Mouse (Mus musculus): ENCODE data around the gene Ttc16. TPM values are rescaled to one million over a fixed set of nuclear protein-coding genes. Genes with fewer than 3 reads are reported as not detected.
A peak's percentile ranks its signal among the peaks of the same experiment; 100 is the strongest.

Gene Ttc16
- polyA plus RNA-seq, 1 experiment = 0.21 TPM

DNA sequence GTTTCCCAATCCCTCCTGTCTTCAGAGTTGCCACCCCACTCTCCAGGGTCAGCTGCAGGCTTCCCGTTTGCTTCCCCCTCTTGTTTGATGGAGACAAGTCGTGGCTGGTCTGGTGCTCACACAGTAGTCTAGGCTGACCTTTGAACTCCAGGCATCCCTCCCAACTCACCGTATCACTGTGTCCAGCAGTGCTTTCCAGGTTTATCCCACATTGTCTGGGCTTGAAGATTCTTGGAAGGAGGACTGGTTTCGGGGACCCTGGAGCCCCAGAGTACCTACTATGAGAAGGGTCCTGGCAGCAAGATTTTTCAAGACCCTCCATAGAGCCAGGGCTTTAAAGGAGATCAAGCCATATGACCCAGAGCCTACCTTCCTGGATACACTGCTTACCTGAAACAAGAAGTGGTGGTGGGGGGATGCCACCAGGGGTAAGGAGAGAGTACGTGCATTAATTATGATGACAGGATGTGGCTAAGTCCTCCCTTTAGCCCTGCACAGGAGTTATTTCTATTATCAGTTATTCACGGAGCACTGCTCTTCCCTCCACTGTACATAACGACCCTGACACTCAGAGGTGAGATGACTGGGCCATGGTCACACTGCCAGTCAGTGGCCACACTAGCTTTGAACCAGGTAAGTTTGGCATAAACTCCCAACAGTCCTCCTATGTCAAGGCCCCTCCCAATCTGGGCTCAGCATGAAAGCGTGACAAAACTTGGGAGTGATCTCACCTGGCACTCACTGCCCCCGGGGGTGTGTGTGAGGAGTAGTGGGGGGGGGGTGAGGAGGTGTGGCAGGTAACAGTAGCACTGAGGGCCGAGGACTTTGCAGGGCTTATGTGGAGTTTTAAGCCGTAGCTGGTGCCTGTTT is 61.1 kb downstream of the Ttc16 start:
- Histone ChIP-seq H3K27ac (ENCODE audit: insufficient read depth, low read length) (peak overlapping the region; percentile 97), H3K27me3 (ENCODE audit: control insufficient read depth, insufficient read depth, low read length) (no peaks in the 10 kb centered on the region), H3K4me3 (ENCODE audit: extremely low read depth, insufficient read depth, insufficient read length) (no peak overlapping the region), H3K36me3 (ENCODE audit: control insufficient read depth, insufficient read depth, low read length) (peaks cover 8% of the 10 kb centered on the region), H3K4me1 (ENCODE audit: control insufficient read depth, insufficient read depth, insufficient read length) (peaks cover 43% of the 10 kb centered on the region; the same call in 1 of the 2 replicates)
- TF ChIP-seq POLR2A (IDR thresholded peaks at IDR 0.05; ENCODE audit: low read depth, low read length) (0 out of 2 replicates have a peak, but pooled peaks have one; percentile 1), CTCF (IDR thresholded peaks at IDR 0.05; ENCODE audit: extremely low read depth, insufficient read depth, insufficient read length, insufficient replicate concordance) (no peak)
- WGBS = 28% methylated on average over 11 of the region's 11 CpGs
- DNase-seq (ENCODE audit: low read depth in 1 of 2, low spot score in 2 of 2) = peak in 1 of 2 experiments; percentile 32

DNA sequence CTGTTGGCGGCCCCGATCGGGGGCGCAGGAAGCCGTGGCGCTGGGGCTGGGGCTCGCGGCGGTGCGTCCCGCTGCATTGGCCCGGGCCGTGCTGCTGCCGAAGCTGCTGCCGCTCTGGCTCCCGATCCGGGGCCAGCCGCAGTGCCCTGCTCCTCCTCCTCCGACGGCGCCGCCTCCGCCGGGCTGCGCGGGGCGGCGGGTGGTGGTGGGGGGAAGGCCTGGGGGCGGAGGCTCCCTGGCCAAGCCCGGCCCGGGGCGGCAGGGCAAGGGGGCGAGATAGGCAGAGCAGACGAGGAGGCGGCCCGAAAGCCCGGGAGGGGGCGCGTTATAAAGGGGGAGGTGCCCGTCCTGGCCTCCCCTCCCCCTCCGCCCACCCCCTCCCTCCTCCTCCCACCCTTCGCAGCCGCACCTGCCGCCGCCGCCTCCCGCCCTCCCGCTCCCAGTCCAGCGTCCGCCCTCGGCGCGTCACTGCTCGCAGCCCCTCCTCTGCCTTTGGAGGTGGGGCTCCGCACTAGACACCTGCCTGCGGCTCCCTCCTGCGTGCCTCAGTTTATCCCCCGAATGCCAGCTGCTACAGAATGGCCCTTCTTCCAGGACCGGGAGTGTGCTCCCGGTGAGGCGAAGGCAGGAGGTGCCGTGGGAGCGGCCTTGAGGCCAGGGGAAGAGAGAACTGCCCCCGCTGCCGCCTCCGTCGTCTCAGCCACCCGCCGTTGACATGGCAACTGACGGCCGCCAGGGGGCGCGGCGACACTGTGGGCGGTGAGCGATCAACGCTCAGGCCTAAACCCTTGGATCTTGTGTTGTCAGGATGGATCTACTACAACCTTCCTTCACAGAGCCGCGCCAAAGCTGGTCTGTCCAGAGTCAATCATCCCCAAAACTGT is 62.3 kb downstream of the Ttc16 start, which contains the start of gene Cdk9:
Cdk9 (minus strand) TSS at position 143 of the 884 bp plus-strand sequence.
- TF ChIP-seq CTCF (IDR thresholded peaks at IDR 0.05; ENCODE audit: extremely low read depth, insufficient read depth, insufficient read length, insufficient replicate concordance) = peak; percentile 97
- no peak for TF ChIP-seq POLR2A (IDR thresholded peaks at IDR 0.05; ENCODE audit: low read depth, low read length)
- H3K4me3 ChIP-seq (ENCODE audit: extremely low read depth, insufficient read depth, insufficient read length) = peak within 1 kb of the TSS; percentile 99
- DNase-seq (ENCODE audit: low read depth in 1 of 2, low spot score in 2 of 2) = peak; percentile 87 to 88
- peaks cover 14% of the 10 kb centered on the region for H3K36me3 ChIP-seq (ENCODE audit: control insufficient read depth, insufficient read depth, low read length)
- WGBS = under 1% methylated on average over 62 of the region's 79 CpGs
- peak within 1 kb of the TSS; percentile 97 for H3K27ac ChIP-seq (ENCODE audit: insufficient read depth, low read length)
- H3K27me3 ChIP-seq (ENCODE audit: control insufficient read depth, insufficient read depth, low read length) = no peaks in the 10 kb centered on the region
- H3K4me1 ChIP-seq (ENCODE audit: control insufficient read depth, insufficient read depth, insufficient read length) = peaks cover 36% of the 10 kb centered on the region; the same call in 1 of the 2 replicates

DNA sequence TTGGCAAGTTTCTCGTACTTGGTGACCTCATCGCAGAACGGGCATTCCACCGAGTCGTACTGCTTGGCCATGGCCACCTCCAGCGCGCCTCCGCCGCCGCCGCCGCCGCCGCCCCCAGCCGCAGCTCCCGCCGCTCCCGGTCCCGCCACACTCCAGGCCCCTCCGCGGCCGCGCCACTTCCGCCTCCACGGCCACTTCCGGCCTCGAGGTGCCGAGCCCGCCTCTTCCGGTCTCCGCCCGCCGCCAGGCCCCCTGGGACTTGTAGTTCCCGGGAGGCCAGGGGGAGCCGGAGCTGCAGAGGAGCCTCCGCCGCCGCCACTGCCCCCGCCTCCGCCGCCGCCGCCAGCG is 62.9 kb downstream of the Ttc16 start:
- Histone ChIP-seq H3K36me3 (ENCODE audit: control insufficient read depth, insufficient read depth, low read length) (peaks cover 19% of the 10 kb centered on the region), H3K27ac (ENCODE audit: insufficient read depth, low read length) (peak overlapping the region; percentile 84), H3K27me3 (ENCODE audit: control insufficient read depth, insufficient read depth, low read length) (no peaks in the 10 kb centered on the region), H3K4me1 (ENCODE audit: control insufficient read depth, insufficient read depth, insufficient read length) (peaks cover 36% of the 10 kb centered on the region; the same call in 1 of the 2 replicates), H3K4me3 (ENCODE audit: extremely low read depth, insufficient read depth, insufficient read length) (peak overlapping the region; percentile 99)
- DNase-seq (ENCODE audit: low read depth in 1 of 2, low spot score in 2 of 2) = peak; percentile 84 to 93
- under 1% methylated on average over 26 of the region's 44 CpGs for WGBS
- TF ChIP-seq POLR2A (IDR thresholded peaks at IDR 0.05; ENCODE audit: low read depth, low read length) (peak; percentile 26; the same call in 1 of the 2 replicates), CTCF (IDR thresholded peaks at IDR 0.05; ENCODE audit: extremely low read depth, insufficient read depth, insufficient read length, insufficient replicate concordance) (no peak)

DNA sequence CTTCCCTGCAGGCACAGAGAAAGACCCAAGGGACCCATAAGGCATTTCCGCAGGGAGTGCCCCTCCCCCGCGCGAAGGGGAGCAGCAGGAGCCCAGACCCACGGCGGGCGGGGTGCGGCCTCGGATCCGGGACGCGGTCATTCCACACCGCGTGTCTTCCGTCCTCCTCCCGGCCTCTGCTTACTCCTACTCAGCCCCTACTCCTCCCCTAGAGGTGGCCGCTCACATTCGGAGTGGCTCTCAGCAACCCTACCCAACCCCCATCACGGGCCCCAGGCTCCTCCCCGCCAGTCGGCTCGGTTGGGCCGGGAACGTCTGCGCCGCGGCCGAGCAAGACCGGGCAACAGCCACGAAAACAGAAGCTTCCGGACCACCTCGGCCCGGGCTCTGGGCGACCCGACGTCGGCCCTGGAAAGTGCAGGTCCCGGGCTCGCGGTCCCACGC is 63.3 kb downstream of the Ttc16 start:
- peak overlapping the region; percentile 84 for H3K27ac ChIP-seq (ENCODE audit: insufficient read depth, low read length)
- H3K4me1 ChIP-seq (ENCODE audit: control insufficient read depth, insufficient read depth, insufficient read length) = peaks cover 36% of the 10 kb centered on the region; the same call in 1 of the 2 replicates
- H3K36me3 ChIP-seq (ENCODE audit: control insufficient read depth, insufficient read depth, low read length) = peaks cover 20% of the 10 kb centered on the region
- peak in 1 of 2 experiments; percentile 62 for DNase-seq (ENCODE audit: low read depth in 1 of 2, low spot score in 2 of 2)
- under 1% methylated on average over 41 of the region's 41 CpGs for WGBS
- TF ChIP-seq CTCF (IDR thresholded peaks at IDR 0.05; ENCODE audit: extremely low read depth, insufficient read depth, insufficient read length, insufficient replicate concordance) = no peak
- TF ChIP-seq POLR2A (IDR thresholded peaks at IDR 0.05; ENCODE audit: low read depth, low read length) = no peak
- H3K27me3 ChIP-seq (ENCODE audit: control insufficient read depth, insufficient read depth, low read length) = no peaks in the 10 kb centered on the region
- H3K4me3 ChIP-seq (ENCODE audit: extremely low read depth, insufficient read depth, insufficient read length) = peak overlapping the region; percentile 99

DNA sequence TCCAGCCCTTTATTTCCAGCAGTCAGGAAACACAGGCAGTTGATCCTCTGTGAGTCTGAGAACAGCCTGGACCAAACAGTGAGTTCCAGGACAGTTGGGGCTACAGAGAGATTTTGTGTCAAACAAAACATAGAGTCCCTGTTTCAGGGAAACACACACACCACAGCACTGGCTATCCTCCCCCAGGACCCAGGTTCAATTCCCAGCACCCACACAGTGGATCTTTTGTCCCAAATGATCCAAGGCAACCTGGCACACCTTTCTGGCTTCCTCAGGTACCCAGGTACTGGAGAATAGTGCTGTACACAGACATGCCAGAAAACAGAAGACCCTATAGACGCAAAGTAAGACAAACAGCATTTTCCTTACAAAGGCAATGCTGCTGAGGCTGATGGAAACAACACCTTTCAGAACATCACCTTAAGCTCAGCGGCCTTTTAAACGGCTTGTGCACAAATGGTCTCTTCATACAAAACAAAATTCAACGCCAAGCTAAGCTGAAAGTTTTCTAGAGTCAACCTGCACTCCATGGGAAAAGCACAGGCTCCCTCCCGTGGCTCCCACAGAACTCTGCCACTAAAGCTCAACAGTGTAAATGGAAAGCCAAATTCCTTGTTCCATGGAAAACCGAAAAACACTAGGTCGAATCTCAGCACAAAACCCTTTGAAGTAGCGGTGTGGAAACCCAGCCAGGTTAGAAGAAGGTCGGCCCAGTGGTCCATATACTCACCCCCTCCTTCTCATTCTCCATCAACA is 64.0 kb downstream of the Ttc16 start:
- TF ChIP-seq CTCF (IDR thresholded peaks at IDR 0.05; ENCODE audit: extremely low read depth, insufficient read depth, insufficient read length, insufficient replicate concordance) (no peak), POLR2A (IDR thresholded peaks at IDR 0.05; ENCODE audit: low read depth, low read length) (no peak)
- Histone ChIP-seq H3K36me3 (ENCODE audit: control insufficient read depth, insufficient read depth, low read length) (peaks cover 26% of the 10 kb centered on the region), H3K27ac (ENCODE audit: insufficient read depth, low read length) (peak overlapping the region; percentile 84), H3K27me3 (ENCODE audit: control insufficient read depth, insufficient read depth, low read length) (no peaks in the 10 kb centered on the region), H3K4me3 (ENCODE audit: extremely low read depth, insufficient read depth, insufficient read length) (peak overlapping the region; percentile 99), H3K4me1 (ENCODE audit: control insufficient read depth, insufficient read depth, insufficient read length) (peaks cover 36% of the 10 kb centered on the region; the same call in 1 of the 2 replicates)
- no peak for DNase-seq (ENCODE audit: low read depth in 1 of 2, low spot score in 2 of 2)
- 13% methylated on average over 9 of the region's 9 CpGs for WGBS

DNA sequence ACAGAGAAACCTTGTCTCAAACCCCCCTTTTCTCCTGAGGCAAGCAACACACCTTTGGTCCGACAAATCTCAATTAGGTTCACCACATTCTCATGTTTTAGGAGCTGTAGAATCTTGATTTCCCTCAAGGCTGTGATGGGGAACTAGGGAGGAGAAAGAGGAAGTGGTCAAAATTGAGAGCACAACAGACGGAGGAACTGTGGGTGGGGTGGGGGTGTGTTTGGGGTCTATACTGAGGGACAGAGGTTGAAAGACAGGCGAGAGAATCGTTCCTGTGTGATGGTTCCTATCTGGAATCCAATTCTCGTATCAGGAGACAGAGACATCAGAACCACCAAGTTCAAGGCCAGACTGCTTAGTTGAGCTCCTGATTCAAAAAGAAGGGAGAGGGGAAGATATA is 65.0 kb downstream of the Ttc16 start:
- no peaks in the 10 kb centered on the region for H3K27me3 ChIP-seq (ENCODE audit: control insufficient read depth, insufficient read depth, low read length)
- DNase-seq (ENCODE audit: low read depth in 1 of 2, low spot score in 2 of 2) = peak in 1 of 2 experiments; percentile 58
- peaks cover 33% of the 10 kb centered on the region for H3K36me3 ChIP-seq (ENCODE audit: control insufficient read depth, insufficient read depth, low read length)
- peak overlapping the region; percentile 49 for H3K27ac ChIP-seq (ENCODE audit: insufficient read depth, low read length)
- H3K4me1 ChIP-seq (ENCODE audit: control insufficient read depth, insufficient read depth, insufficient read length) = peaks cover 34% of the 10 kb centered on the region; the same call in 1 of the 2 replicates
- 14% methylated on average over 5 of the region's 5 CpGs for WGBS
- peak overlapping the region; percentile 16; the same call in 1 of the 2 replicates for H3K4me3 ChIP-seq (ENCODE audit: extremely low read depth, insufficient read depth, insufficient read length)
- TF ChIP-seq POLR2A (IDR thresholded peaks at IDR 0.05; ENCODE audit: low read depth, low read length) = no peak
- no peak for TF ChIP-seq CTCF (IDR thresholded peaks at IDR 0.05; ENCODE audit: extremely low read depth, insufficient read depth, insufficient read length, insufficient replicate concordance)

Data from spleen, adult 2 months (tissue).